ENCODE assay signal across 19 mouse cellular contexts in genomic region chr6:50137651-50138050, GRCm38 (mm10).
"Had no signal": no experiment of that assay in that cellular context is flagged by ENCODE, and none has a peak within 500 bp of the region (broad histone marks: within the 10 kb centered on the region; RNA-seq: fewer than 3 reads in every experiment).

No protein-coding gene starts in this region.

- ATAC-seq: liver, embryonic 12.5 days; midbrain, embryonic 13.5 days; midbrain, embryonic 16.5 days had no signal

- H3K9me3 ChIP-seq: hindbrain, embryonic 15.5 days; limb, embryonic 10.5 days; limb, embryonic 13.5 days; liver, embryonic 12.5 days; liver, embryonic 15.5 days; lung, embryonic 15.5 days; midbrain, embryonic 13.5 days; neural tube, embryonic 13.5 days had no signal

- H3K27me3 ChIP-seq: hindbrain, embryonic 15.5 days; limb, embryonic 13.5 days; liver, embryonic 12.5 days; liver, embryonic 15.5 days; lung, embryonic 15.5 days; midbrain, embryonic 13.5 days; neural tube, embryonic 13.5 days had no signal

- H3K36me3 ChIP-seq: hindbrain, embryonic 15.5 days; limb, embryonic 10.5 days; limb, embryonic 13.5 days; liver, embryonic 12.5 days; liver, embryonic 15.5 days; lung, embryonic 15.5 days; midbrain, embryonic 13.5 days; neural tube, embryonic 13.5 days had no signal

- H3K4me3 ChIP-seq: hindbrain, embryonic 15.5 days; limb, embryonic 10.5 days; limb, embryonic 13.5 days; liver, embryonic 12.5 days; liver, embryonic 15.5 days; lung, embryonic 15.5 days; midbrain, embryonic 13.5 days; myocyte; neural tube, embryonic 13.5 days had no signal

- H3K9ac ChIP-seq: hindbrain, embryonic 15.5 days; limb, embryonic 13.5 days; liver, embryonic 12.5 days; liver, embryonic 15.5 days; lung, embryonic 15.5 days; midbrain, embryonic 13.5 days; neural tube, embryonic 13.5 days had no signal

- DNase-seq: layer of hippocampus, adult 9-11 months; liver; lung, adult 18-20 months; lung, postnatal 10 days; lung, postnatal 4 days; retina, postnatal 1 day; thymus, adult 18-20 months; thymus, postnatal 14 days; thymus, postnatal 4 days had no signal

- H3K4me2 ChIP-seq: hindbrain, embryonic 15.5 days; limb, embryonic 13.5 days; liver, embryonic 12.5 days; liver, embryonic 15.5 days; lung, embryonic 15.5 days; midbrain, embryonic 13.5 days; neural tube, embryonic 13.5 days had no signal

- H3K4me1 ChIP-seq: hindbrain, embryonic 15.5 days; limb, embryonic 10.5 days; liver, embryonic 15.5 days; lung, embryonic 15.5 days; midbrain, embryonic 13.5 days had no signal

- H3K27ac ChIP-seq: hindbrain, embryonic 15.5 days; limb, embryonic 10.5 days; limb, embryonic 13.5 days; liver, embryonic 12.5 days; liver, embryonic 15.5 days; lung, embryonic 15.5 days; midbrain, embryonic 13.5 days; neural tube, embryonic 13.5 days had no signal
